Mouse (Mus musculus): ENCODE data around the gene Ccs. TPM values are rescaled to one million over a fixed set of nuclear protein-coding genes. Genes with fewer than 3 reads are reported as not detected.

Gene Ccs
- polyA plus RNA-seq, 1 experiment from 2014 or later, result 43.6 TPM

GRCm38 (mm10) chr19:4855470-4855820, 16.3 kb upstream of the Ccs start:
- 4% methylated on average over 14 of the region's 14 CpGs for WGBS (ENCODE audit: insufficient replicate concordance)
- H3K27me3 ChIP-seq (replicated peaks), result peaks cover 66% of the 10 kb centered on the region
- no peak overlapping the region for H3K27ac ChIP-seq
- peak overlapping the region; percentile 61 for H3K4me3 ChIP-seq
- H3K4me2 ChIP-seq, result peak overlapping the region; percentile 86
- peak overlapping the region; percentile 66 for H3K9ac ChIP-seq
- ATAC-seq, result no peak
- H3K9me3 ChIP-seq (replicated peaks), result no peaks in the 10 kb centered on the region
- H3K4me1 ChIP-seq, result peaks cover 49% of the 10 kb centered on the region
- no peaks in the 10 kb centered on the region for H3K36me3 ChIP-seq

DNA sequence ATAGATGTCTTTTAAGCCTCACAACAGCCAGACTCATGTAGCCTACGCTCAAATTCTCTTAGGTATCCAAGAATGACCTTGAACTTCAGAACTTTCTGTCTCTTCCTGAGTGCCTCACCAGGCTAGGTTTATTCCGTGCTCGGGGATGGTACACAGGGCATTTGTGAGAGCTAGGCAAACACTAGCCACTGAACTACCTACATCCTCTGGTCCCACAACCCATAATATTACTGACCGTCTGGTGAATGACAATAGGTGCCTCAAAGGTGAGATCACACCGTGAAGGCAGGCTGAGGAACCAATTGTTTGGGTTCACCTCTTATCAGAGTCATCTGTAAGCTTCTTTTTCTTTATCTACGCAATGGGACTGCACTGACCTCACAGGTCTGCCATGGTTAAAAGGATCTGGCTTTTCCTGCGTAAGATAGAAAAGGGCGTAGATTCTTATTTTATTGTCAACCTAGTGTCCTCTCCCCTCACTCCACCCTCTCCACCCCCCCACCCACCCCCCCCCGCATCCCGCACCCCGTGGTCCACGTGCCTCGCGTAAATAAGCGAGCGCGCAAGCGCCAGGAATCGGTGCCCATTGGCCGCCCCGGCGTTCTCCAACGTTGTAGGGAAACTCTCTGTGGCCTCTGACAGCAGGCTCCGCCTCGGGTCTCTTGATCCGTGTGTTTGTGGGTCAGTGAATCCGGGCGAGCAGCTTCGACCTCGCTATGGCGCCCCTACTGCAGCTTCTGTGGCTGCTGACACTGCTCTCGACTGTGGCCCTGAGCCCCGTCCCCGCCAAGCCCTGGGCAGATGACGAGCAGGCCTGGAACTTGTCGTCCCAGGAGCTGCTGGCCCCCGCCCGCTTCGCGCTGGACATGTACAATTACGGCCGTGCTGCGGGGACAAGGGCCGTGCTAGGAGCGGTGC, 15.7 kb upstream of the Ccs start, which contains the start of gene Ctsf:
Gene Ctsf, plus strand, starts transcription at position 579 of the 918 bp plus-strand sequence.
- no peak within 1 kb of the TSS for H3K27ac ChIP-seq
- peak within 1 kb of the TSS; percentile 66 for H3K9ac ChIP-seq
- H3K4me1 ChIP-seq, result peaks cover 42% of the 10 kb centered on the region
- H3K4me2 ChIP-seq, result peak within 1 kb of the TSS; percentile 86
- ATAC-seq, result no peak
- no peaks in the 10 kb centered on the region for H3K36me3 ChIP-seq
- H3K4me3 ChIP-seq, result peak within 1 kb of the TSS; percentile 61
- H3K27me3 ChIP-seq (replicated peaks), result peaks cover 71% of the 10 kb centered on the region
- no peaks in the 10 kb centered on the region for H3K9me3 ChIP-seq (replicated peaks)
- WGBS (ENCODE audit: insufficient replicate concordance), result 3% methylated on average over 45 of the region's 45 CpGs

DNA sequence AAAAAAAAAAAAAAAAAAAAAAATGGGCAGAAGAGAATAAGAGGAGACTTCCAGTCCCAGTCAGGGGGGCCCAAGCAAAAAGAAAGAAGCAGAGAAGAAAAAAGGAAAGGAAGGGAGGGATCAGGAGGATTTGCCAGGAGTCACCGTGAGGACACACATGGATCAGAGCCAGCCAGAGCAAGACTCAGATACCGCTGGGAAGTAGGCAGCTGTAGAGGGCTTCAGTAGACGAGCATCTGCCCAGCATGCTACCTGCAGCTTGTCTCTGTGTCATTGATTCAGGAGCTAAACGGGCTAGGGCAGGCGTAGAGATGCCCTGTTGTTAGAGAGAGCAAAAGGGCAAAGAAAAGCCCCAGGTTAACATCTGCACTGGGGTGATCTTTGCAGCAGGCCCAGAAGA, 11.1 kb upstream of the Ccs start:
- Histone ChIP-seq H3K27me3 (replicated peaks) (peaks cover 71% of the 10 kb centered on the region), H3K36me3 (no peaks in the 10 kb centered on the region), H3K4me1 (peaks cover 14% of the 10 kb centered on the region), H3K4me3 (no peak overlapping the region), H3K9me3 (replicated peaks) (no peaks in the 10 kb centered on the region), H3K9ac (no peak overlapping the region), H3K27ac (no peak overlapping the region), H3K4me2 (no peak overlapping the region)
- WGBS (ENCODE audit: insufficient replicate concordance), result 42% methylated on average over 5 of the region's 5 CpGs
- ATAC-seq, result no peak

- Histone ChIP-seq H3K4me1 (peaks cover 9% of the 10 kb centered on the region), H3K9me3 (replicated peaks) (no peaks in the 10 kb centered on the region), H3K4me2 (no peak overlapping the region), H3K27me3 (replicated peaks) (peaks cover 66% of the 10 kb centered on the region), H3K36me3 (no peaks in the 10 kb centered on the region), H3K9ac (no peak overlapping the region), H3K27ac (no peak overlapping the region), H3K4me3 (no peak overlapping the region)
- no peak for ATAC-seq
- 39% methylated on average over 4 of the region's 4 CpGs for WGBS (ENCODE audit: insufficient replicate concordance)
These were observed 10.7 kb upstream of the Ccs start for GRCm38 (mm10) chr19:4849800-4850199.

- ATAC-seq, result no peak
- Histone ChIP-seq H3K4me2 (no peak overlapping the region), H3K9me3 (replicated peaks) (no peaks in the 10 kb centered on the region), H3K27me3 (replicated peaks) (peaks cover 60% of the 10 kb centered on the region), H3K9ac (no peak overlapping the region), H3K4me1 (0 out of 2 replicates have a peak, but pooled peaks cover 5% of the 10 kb centered on the region), H3K4me3 (no peak overlapping the region), H3K27ac (no peak overlapping the region), H3K36me3 (no peaks in the 10 kb centered on the region)
- WGBS (ENCODE audit: insufficient replicate concordance), result 23% methylated on average over 7 of the region's 7 CpGs
These were observed 8.4 kb upstream of the Ccs start for GRCm38 (mm10) chr19:4847490-4847889.

GRCm38 (mm10) chr19:4845846-4846245, 6.7 kb upstream of the Ccs start:
- Histone ChIP-seq H3K9ac (no peak overlapping the region), H3K27ac (no peak overlapping the region), H3K36me3 (no peaks in the 10 kb centered on the region), H3K4me2 (no peak overlapping the region), H3K4me3 (no peak overlapping the region), H3K9me3 (replicated peaks) (no peaks in the 10 kb centered on the region), H3K4me1 (peaks cover 8% of the 10 kb centered on the region; the same call in 1 of the 2 replicates), H3K27me3 (replicated peaks) (peaks cover 62% of the 10 kb centered on the region)
- no peak for ATAC-seq
- 37% methylated on average over 2 of the region's 2 CpGs for WGBS (ENCODE audit: insufficient replicate concordance)

DNA sequence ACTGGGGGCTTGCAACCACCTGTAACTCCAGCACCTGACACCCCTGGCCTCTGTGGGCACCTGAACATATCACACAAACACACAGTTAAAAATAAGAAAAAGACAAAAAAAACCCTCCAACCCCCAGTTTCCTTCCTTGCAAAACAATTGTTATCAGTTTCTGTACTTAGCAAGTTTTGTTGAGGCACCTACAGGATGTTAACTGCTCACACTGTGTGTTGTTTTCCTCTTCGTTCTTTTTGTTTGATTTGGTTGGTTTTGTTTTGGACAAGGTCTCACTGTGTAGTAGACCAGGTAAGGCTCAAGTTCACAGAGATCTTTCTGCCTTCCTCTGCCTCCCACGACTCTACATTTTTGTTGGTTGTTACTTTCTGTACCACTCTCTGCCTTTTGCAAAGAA, 3.5 kb upstream of the Ccs start:
- no peak overlapping the region for H3K27ac ChIP-seq
- H3K4me1 ChIP-seq, result peaks cover 37% of the 10 kb centered on the region
- peaks cover 48% of the 10 kb centered on the region for H3K27me3 ChIP-seq (replicated peaks)
- H3K36me3 ChIP-seq, result no peaks in the 10 kb centered on the region
- H3K9ac ChIP-seq, result no peak overlapping the region
- no peaks in the 10 kb centered on the region for H3K9me3 ChIP-seq (replicated peaks)
- ATAC-seq, result no peak
- WGBS (ENCODE audit: insufficient replicate concordance), result 49% methylated on average over 2 of the region's 2 CpGs
- no peak overlapping the region for H3K4me3 ChIP-seq
- no peak overlapping the region for H3K4me2 ChIP-seq

GRCm38 (mm10) chr19:4840848-4841247, 1.7 kb upstream of the Ccs start:
- Histone ChIP-seq H3K27me3 (replicated peaks) (peaks cover 41% of the 10 kb centered on the region), H3K27ac (no peak overlapping the region), H3K9ac (no peak overlapping the region), H3K36me3 (peaks cover 3% of the 10 kb centered on the region; the same call in 1 of the 2 replicates), H3K4me2 (no peak overlapping the region), H3K9me3 (replicated peaks) (no peaks in the 10 kb centered on the region), H3K4me1 (peaks cover 52% of the 10 kb centered on the region), H3K4me3 (no peak overlapping the region)
- ATAC-seq, result no peak
- WGBS (ENCODE audit: insufficient replicate concordance), result 61% methylated on average over 9 of the region's 9 CpGs

- Histone ChIP-seq H3K4me3 (peak overlapping the region; percentile 69), H3K9me3 (replicated peaks) (no peaks in the 10 kb centered on the region), H3K4me2 (peak overlapping the region; percentile 94), H3K9ac (peak overlapping the region; percentile 82), H3K27me3 (replicated peaks) (peaks cover 41% of the 10 kb centered on the region), H3K36me3 (peaks cover 6% of the 10 kb centered on the region), H3K4me1 (peaks cover 48% of the 10 kb centered on the region), H3K27ac (peak overlapping the region; percentile 68)
- 32% methylated on average over 10 of the region's 10 CpGs for WGBS (ENCODE audit: insufficient replicate concordance)
- ATAC-seq, result peak; percentile 56
These were observed 499 bp downstream of the Ccs start for GRCm38 (mm10) chr19:4838526-4839140.

- H3K4me2 ChIP-seq, result no peak overlapping the region
- WGBS (ENCODE audit: insufficient replicate concordance), result 87% methylated on average over 6 of the region's 6 CpGs
- H3K27me3 ChIP-seq (replicated peaks), result peaks cover 27% of the 10 kb centered on the region
- H3K4me1 ChIP-seq, result peaks cover 48% of the 10 kb centered on the region
- H3K36me3 ChIP-seq, result peaks cover 19% of the 10 kb centered on the region
- no peaks in the 10 kb centered on the region for H3K9me3 ChIP-seq (replicated peaks)
- no peak overlapping the region for H3K9ac ChIP-seq
- H3K4me3 ChIP-seq, result no peak overlapping the region
- H3K27ac ChIP-seq, result no peak overlapping the region
- ATAC-seq, result no peak
These were observed 2.1 kb downstream of the Ccs start for GRCm38 (mm10) chr19:4837049-4837448.

DNA sequence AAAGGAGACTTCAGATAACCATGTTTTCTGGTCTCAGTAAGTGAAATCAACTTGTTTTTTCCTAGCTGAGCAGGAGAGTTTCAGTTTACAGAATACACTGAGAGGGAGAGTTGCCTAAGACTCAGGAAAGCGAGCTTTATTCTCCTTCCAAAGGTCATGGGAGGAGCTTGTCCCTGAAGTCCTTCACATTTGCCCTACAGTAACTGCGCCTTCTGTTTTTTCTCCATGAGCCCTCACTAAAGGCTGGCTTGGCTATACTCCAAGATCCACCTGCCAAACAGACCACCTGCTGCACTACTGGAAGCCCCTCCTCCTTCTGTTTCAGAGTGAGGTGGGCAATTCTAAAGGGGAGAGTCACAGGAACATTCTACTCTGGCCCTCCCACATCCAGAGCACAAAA, 3.0 kb downstream of the Ccs start:
- no peaks in the 10 kb centered on the region for H3K9me3 ChIP-seq (replicated peaks)
- H3K27me3 ChIP-seq (replicated peaks), result peaks cover 17% of the 10 kb centered on the region
- no peak overlapping the region for H3K4me2 ChIP-seq
- ATAC-seq, result no peak
- H3K4me3 ChIP-seq, result no peak overlapping the region
- peaks cover 21% of the 10 kb centered on the region for H3K36me3 ChIP-seq
- H3K4me1 ChIP-seq, result peaks cover 47% of the 10 kb centered on the region
- WGBS (ENCODE audit: insufficient replicate concordance), result 75% methylated on average over 2 of the region's 2 CpGs
- H3K9ac ChIP-seq, result no peak overlapping the region
- H3K27ac ChIP-seq, result no peak overlapping the region

DNA sequence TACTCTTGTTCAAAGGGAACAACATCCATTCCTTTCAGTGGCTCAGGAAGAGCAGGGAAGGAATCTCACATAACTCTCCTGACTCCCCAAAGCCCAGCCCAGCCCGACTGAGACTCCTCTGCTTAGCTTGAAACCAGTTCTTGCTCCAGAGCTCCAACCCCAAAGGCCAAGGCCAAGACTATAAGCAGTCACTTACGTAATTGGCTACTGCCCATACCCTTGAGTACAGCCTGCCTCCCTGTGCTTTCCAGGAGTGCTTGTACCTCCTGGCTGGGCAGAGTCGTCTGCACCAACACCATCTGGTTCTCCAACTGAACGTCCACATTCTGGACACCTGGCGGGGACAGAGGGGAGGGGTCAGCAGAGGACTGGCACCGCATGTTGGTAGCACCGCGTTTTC, 5.2 kb downstream of the Ccs start:
- Histone ChIP-seq H3K36me3 (peaks cover 37% of the 10 kb centered on the region), H3K27me3 (replicated peaks) (no peaks in the 10 kb centered on the region), H3K9ac (no peak overlapping the region), H3K27ac (no peak overlapping the region), H3K4me3 (no peak overlapping the region), H3K4me2 (no peak overlapping the region), H3K9me3 (replicated peaks) (no peaks in the 10 kb centered on the region), H3K4me1 (peaks cover 34% of the 10 kb centered on the region)
- 87% methylated on average over 8 of the region's 8 CpGs for WGBS (ENCODE audit: insufficient replicate concordance)
- no peak for ATAC-seq

Measured in liver, embryonic 12.5 days (tissue).